Mouse (Mus musculus): ENCODE data around the gene Ppp1r2.
A peak's percentile ranks its signal among the peaks of the same experiment; 100 is the strongest.
"Not testable (repeated sequence)": the region's sequence is repeated elsewhere in the genome, so short reads cannot be mapped to it uniquely, and the experiment has no call there.

Gene Ppp1r2

GRCm38 (mm10) chr16:31274674-31275460 is at the start of gene Ppp1r2:
TSS of gene Ppp1r2 (minus strand) at chr16:31275277.
- peak; percentile 84 for DNase-seq

- no peak for DNase-seq
Measured at GRCm38 (mm10) chr16:31321501-31321900, 46.4 kb upstream of the Ppp1r2 start.

GRCm38 (mm10) chr16:31320954-31321353 is 45.9 kb upstream of the Ppp1r2 start:
- DNase-seq = no peak

GRCm38 (mm10) chr16:31319723-31320122 is 44.6 kb upstream of the Ppp1r2 start:
- not testable (repeated sequence) for DNase-seq

- no peak for DNase-seq
Measured at GRCm38 (mm10) chr16:31319316-31319715, 44.2 kb upstream of the Ppp1r2 start.

GRCm38 (mm10) chr16:31318418-31318817 is 43.3 kb upstream of the Ppp1r2 start:
- no peak for DNase-seq

- DNase-seq = not testable (repeated sequence)
Measured at GRCm38 (mm10) chr16:31316246-31317143, 41.4 kb upstream of the Ppp1r2 start.

- DNase-seq = no peak
Measured at GRCm38 (mm10) chr16:31315294-31315693, 40.2 kb upstream of the Ppp1r2 start.

GRCm38 (mm10) chr16:31314497-31315233 is 39.6 kb upstream of the Ppp1r2 start, which contains the start of gene Apod:
TSS of gene Apod (minus strand) at chr16:31314808.
- DNase-seq = no peak

GRCm38 (mm10) chr16:31313611-31314010 is 38.5 kb upstream of the Ppp1r2 start:
- DNase-seq = no peak

GRCm38 (mm10) chr16:31312296-31312695 is 37.2 kb upstream of the Ppp1r2 start:
- no peak for DNase-seq

- no peak for DNase-seq
Measured at GRCm38 (mm10) chr16:31305199-31305919, 30.3 kb upstream of the Ppp1r2 start.

GRCm38 (mm10) chr16:31303276-31303675 is 28.2 kb upstream of the Ppp1r2 start:
- DNase-seq = no peak

- no peak for DNase-seq
Measured at GRCm38 (mm10) chr16:31300883-31301532, 25.9 kb upstream of the Ppp1r2 start.

GRCm38 (mm10) chr16:31300467-31300866 is 25.4 kb upstream of the Ppp1r2 start:
- DNase-seq = no peak

GRCm38 (mm10) chr16:31299960-31300353 is 24.9 kb upstream of the Ppp1r2 start:
- DNase-seq = no peak

- DNase-seq = no peak
Measured at GRCm38 (mm10) chr16:31299164-31299959, 24.3 kb upstream of the Ppp1r2 start.

GRCm38 (mm10) chr16:31297113-31297512 is 22.0 kb upstream of the Ppp1r2 start:
- DNase-seq = no peak

GRCm38 (mm10) chr16:31293761-31294160 is 18.7 kb upstream of the Ppp1r2 start:
- no peak for DNase-seq

GRCm38 (mm10) chr16:31290751-31291365 is 15.8 kb upstream of the Ppp1r2 start:
- no peak for DNase-seq
